Mouse (Mus musculus): ENCODE measurements around the gene Olfr229. TPM values are rescaled to one million over a fixed set of nuclear protein-coding genes. Genes with fewer than 3 reads are reported as not detected.
"Not testable (repeated sequence)": the region's sequence is repeated elsewhere in the genome, so short reads cannot be mapped to it uniquely, and the experiment has no call there.

The Olfr229 gene
- polyA plus RNA-seq, 1 experiment from 2014 or later, result not detected

- WGBS, result 94% methylated on average over 1 of the region's 1 CpGs
- no peak for DNase-seq (ENCODE audit: low spot score)
- no peak within 1 kb of the TSS for H3K4me3 ChIP-seq (ENCODE audit: low read depth, low read length)
- H3K27me3 ChIP-seq (ENCODE audit: control insufficient read depth, insufficient read depth, low read length), result no peaks in the 10 kb centered on the region
- H3K9ac ChIP-seq (replicated peaks; ENCODE audit: low read length), result no peak within 1 kb of the TSS
- H3K4me1 ChIP-seq (ENCODE audit: control insufficient read depth, insufficient read depth, low read length), result no peaks in the 10 kb centered on the region
- no peak for ATAC-seq (replicated peaks; ENCODE audit: insufficient number of reproducible peaks, low FRiP score, low TSS enrichment, low read depth)
- no peaks in the 10 kb centered on the region for H3K36me3 ChIP-seq (replicated peaks; ENCODE audit: control insufficient read depth, insufficient read depth, low read depth, low read length)
- no peaks in the 10 kb centered on the region for H3K9me3 ChIP-seq (replicated peaks; ENCODE audit: control insufficient read depth, low read length)
- no peak within 1 kb of the TSS for H3K4me2 ChIP-seq (ENCODE audit: low read depth, low read length)
- H3K27ac ChIP-seq (replicated peaks; ENCODE audit: low read depth, low read length), result no peak within 1 kb of the TSS
Observed at GRCm38 (mm10) chr9:39937201-39937600, 30.1 kb downstream of the Olfr229 start, which contains the start of gene Olfr974. Gene Olfr974 (plus strand): TSS chr9:39937501.

GRCm38 (mm10) chr9:39951946-39952345 is 44.8 kb downstream of the Olfr229 start, which contains the start of gene Olfr975:
Gene Olfr975 (minus strand): TSS chr9:39952046.
- no peak within 1 kb of the TSS for H3K4me2 ChIP-seq (ENCODE audit: low read depth, low read length)
- no peaks in the 10 kb centered on the region for H3K27me3 ChIP-seq (ENCODE audit: control insufficient read depth, insufficient read depth, low read length)
- H3K9ac ChIP-seq (replicated peaks; ENCODE audit: low read length), result no peak within 1 kb of the TSS
- WGBS, result 63% methylated on average over 1 of the region's 1 CpGs
- no peaks in the 10 kb centered on the region for H3K4me1 ChIP-seq (ENCODE audit: control insufficient read depth, insufficient read depth, low read length)
- H3K9me3 ChIP-seq (replicated peaks; ENCODE audit: control insufficient read depth, low read length), result no peaks in the 10 kb centered on the region
- no peak for ATAC-seq (replicated peaks; ENCODE audit: insufficient number of reproducible peaks, low FRiP score, low TSS enrichment, low read depth)
- no peaks in the 10 kb centered on the region for H3K36me3 ChIP-seq (replicated peaks; ENCODE audit: control insufficient read depth, insufficient read depth, low read depth, low read length)
- H3K27ac ChIP-seq (replicated peaks; ENCODE audit: low read depth, low read length), result no peak within 1 kb of the TSS
- DNase-seq (ENCODE audit: low spot score), result no peak
- H3K4me3 ChIP-seq (ENCODE audit: low read depth, low read length), result no peak within 1 kb of the TSS

GRCm38 (mm10) chr9:39961033-39961432 is 53.9 kb downstream of the Olfr229 start, which contains the start of gene Olfr976:
Gene Olfr976 (minus strand): TSS chr9:39961133.
- H3K4me3 ChIP-seq (ENCODE audit: low read depth, low read length); DNase-seq (ENCODE audit: low spot score): not testable (repeated sequence)
- 78% methylated on average over 5 of the region's 9 CpGs for WGBS

More at GRCm38 (mm10) chr9:39961033-39961432, 53.9 kb downstream of the Olfr229 start, which contains the start of gene Olfr976:
- H3K27ac ChIP-seq (replicated peaks; ENCODE audit: low read depth, low read length); H3K27me3 ChIP-seq (ENCODE audit: control insufficient read depth, insufficient read depth, low read length); H3K36me3 ChIP-seq (replicated peaks; ENCODE audit: control insufficient read depth, insufficient read depth, low read depth, low read length); H3K4me2 ChIP-seq (ENCODE audit: low read depth, low read length); H3K4me1 ChIP-seq (ENCODE audit: control insufficient read depth, insufficient read depth, low read length); ATAC-seq (replicated peaks; ENCODE audit: insufficient number of reproducible peaks, low FRiP score, low TSS enrichment, low read depth); H3K9me3 ChIP-seq (replicated peaks; ENCODE audit: control insufficient read depth, low read length); H3K9ac ChIP-seq (replicated peaks; ENCODE audit: low read length): not testable (repeated sequence)

Other genes starting within 250 kb of the Olfr229 start
- not detected in 2 replicates for gene Olfr963, start 240.1 kb upstream of the Olfr229 start, polyA plus RNA-seq (2014; fragmentation: Nextera tagmentation; extraction: Ambion mirVana)
- not detected in 2 replicates for gene Olfr149, start 200.2 kb upstream of the Olfr229 start, polyA plus RNA-seq (2014; fragmentation: Nextera tagmentation; extraction: Ambion mirVana)
- not detected in 2 replicates for gene Olfr965, start 196.0 kb upstream of the Olfr229 start, polyA plus RNA-seq (2014; fragmentation: Nextera tagmentation; extraction: Ambion mirVana)
- not detected in 2 replicates for gene Olfr150, start 176.4 kb upstream of the Olfr229 start, polyA plus RNA-seq (2014; fragmentation: Nextera tagmentation; extraction: Ambion mirVana)
- gene Olfr967, start 161.1 kb upstream of the Olfr229 start, polyA plus RNA-seq (2014; fragmentation: Nextera tagmentation; extraction: Ambion mirVana), result not detected in 2 replicates
- gene Olfr968, start 124.1 kb upstream of the Olfr229 start, polyA plus RNA-seq (2014; fragmentation: Nextera tagmentation; extraction: Ambion mirVana), result not detected in 2 replicates
- not detected in 2 replicates for gene Olfr969, start 116.4 kb upstream of the Olfr229 start, polyA plus RNA-seq (2014; fragmentation: Nextera tagmentation; extraction: Ambion mirVana)
- gene Olfr970, start 98.5 kb upstream of the Olfr229 start, polyA plus RNA-seq (2014; fragmentation: Nextera tagmentation; extraction: Ambion mirVana), result not detected in 2 replicates
- not detected in 2 replicates for gene Olfr971, start 70.5 kb upstream of the Olfr229 start, polyA plus RNA-seq (2014; fragmentation: Nextera tagmentation; extraction: Ambion mirVana)
- not detected in 2 replicates for gene Olfr972, start 40.9 kb upstream of the Olfr229 start, polyA plus RNA-seq (2014; fragmentation: Nextera tagmentation; extraction: Ambion mirVana)
- gene Olfr974, start 30.2 kb downstream of the Olfr229 start, polyA plus RNA-seq (2014; fragmentation: Nextera tagmentation; extraction: Ambion mirVana), result not detected in 2 replicates
- not detected in 2 replicates for gene Olfr975, start 44.7 kb downstream of the Olfr229 start, polyA plus RNA-seq (2014; fragmentation: Nextera tagmentation; extraction: Ambion mirVana)
- gene Olfr976, start 53.8 kb downstream of the Olfr229 start, polyA plus RNA-seq (2014; fragmentation: Nextera tagmentation; extraction: Ambion mirVana), result not detected in 2 replicates
- not detected in 2 replicates for gene Olfr978, start 84.8 kb downstream of the Olfr229 start, polyA plus RNA-seq (2014; fragmentation: Nextera tagmentation; extraction: Ambion mirVana)
- gene Olfr979, start 96.1 kb downstream of the Olfr229 start, polyA plus RNA-seq (2014; fragmentation: Nextera tagmentation; extraction: Ambion mirVana), result not detected in 2 replicates
- not detected in 2 replicates for gene Olfr980, start 102.2 kb downstream of the Olfr229 start, polyA plus RNA-seq (2014; fragmentation: Nextera tagmentation; extraction: Ambion mirVana)
- not detected in 2 replicates for gene Olfr981, start 114.1 kb downstream of the Olfr229 start, polyA plus RNA-seq (2014; fragmentation: Nextera tagmentation; extraction: Ambion mirVana)
- not detected in 2 replicates for gene Olfr982, start 166.5 kb downstream of the Olfr229 start, polyA plus RNA-seq (2014; fragmentation: Nextera tagmentation; extraction: Ambion mirVana)
- gene Olfr983, start 186.3 kb downstream of the Olfr229 start, polyA plus RNA-seq (2014; fragmentation: Nextera tagmentation; extraction: Ambion mirVana), result not detected in 2 replicates
- gene Olfr984, start 206.9 kb downstream of the Olfr229 start, polyA plus RNA-seq (2014; fragmentation: Nextera tagmentation; extraction: Ambion mirVana), result not detected in 2 replicates
- gene Olfr985, start 222.8 kb downstream of the Olfr229 start, polyA plus RNA-seq (2014; fragmentation: Nextera tagmentation; extraction: Ambion mirVana), result not detected in 2 replicates
- not detected in 2 replicates for gene Tmem225, start 240.8 kb downstream of the Olfr229 start, polyA plus RNA-seq (2014; fragmentation: Nextera tagmentation; extraction: Ambion mirVana)

Measured in embryonic facial prominence, embryonic 11.5 days (tissue).